ENCODE assay signal across 9 mouse cellular contexts in the genomic region with DNA sequence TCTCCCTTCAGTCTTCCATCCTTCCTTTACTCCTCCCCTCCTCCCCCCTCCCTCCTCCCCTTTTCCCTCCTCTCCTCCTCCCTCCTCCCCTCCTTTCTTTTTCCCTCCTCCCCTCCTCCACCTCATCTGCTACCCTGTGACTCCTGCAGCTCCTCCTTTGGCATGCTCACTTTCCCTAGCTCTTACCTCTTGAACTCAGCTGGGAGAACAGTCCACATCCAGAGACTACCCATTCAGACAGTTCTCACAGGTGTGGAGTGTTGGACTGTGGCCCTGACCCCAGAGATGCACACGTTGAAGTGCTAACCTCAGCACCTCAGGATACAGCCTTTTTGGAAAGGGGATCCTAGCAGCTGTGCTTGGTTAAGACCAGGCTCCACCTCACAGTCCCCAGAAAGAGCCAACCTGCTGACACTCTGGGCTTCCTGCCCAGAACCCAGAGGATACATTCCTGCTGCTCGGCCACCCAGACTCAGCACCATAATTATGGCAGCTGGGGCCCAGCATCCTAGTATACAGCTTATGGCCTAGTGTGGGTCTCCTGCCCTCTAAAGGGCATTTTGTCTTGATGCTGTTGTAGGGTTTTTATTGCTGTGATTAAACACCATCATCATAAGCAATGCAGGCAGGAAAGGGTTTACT. TPM values are rescaled to one million over a fixed set of nuclear protein-coding genes. Genes with fewer than 3 reads are reported as not detected.
DNase-seq lines count a peak whose midpoint lies in the region; ATAC-seq and TF ChIP-seq lines count a peak whose summit lies in the region.
"Had no signal": no experiment of that assay in that cellular context is flagged by ENCODE, and none has a peak within 500 bp of the region (broad histone marks: within the 10 kb centered on the region; RNA-seq: fewer than 3 reads in every experiment).

No protein-coding gene starts in this region.

- H3K9me3 ChIP-seq in lung, embryonic 14.5 days (ENCODE audit: low read depth, low read length), result no peaks in the 10 kb centered on the region
- peaks cover 5% of the 10 kb centered on the region; the same call in 1 of the 2 replicates for H3K9me3 ChIP-seq in embryonic facial prominence, embryonic 14.5 days (ENCODE audit: control insufficient read depth, low read length)
- H3K9me3 ChIP-seq in intestine, embryonic 14.5 days (ENCODE audit: control insufficient read depth, low read length), result no peaks in the 10 kb centered on the region
- peaks cover 9% of the 10 kb centered on the region; the same call in 1 of the 2 replicates for H3K9me3 ChIP-seq in limb, embryonic 13.5 days
- H3K9me3 ChIP-seq in midbrain, embryonic 16.5 days (replicated peaks; ENCODE audit: control insufficient read depth, low read length, poor library complexity, severe bottlenecking), result no peaks in the 10 kb centered on the region

- WGBS in lung, embryonic 14.5 days, result 35% methylated on average over 2 of the region's 2 CpGs
- WGBS in embryonic facial prominence, embryonic 14.5 days, result 38% methylated on average over 2 of the region's 2 CpGs
- WGBS in intestine, embryonic 14.5 days, result 32% methylated on average over 2 of the region's 2 CpGs
- 33% methylated on average over 2 of the region's 2 CpGs for WGBS in limb, embryonic 13.5 days
- WGBS in midbrain, embryonic 16.5 days, result 64% methylated on average over 2 of the region's 2 CpGs

- ATAC-seq in lung, embryonic 14.5 days (ENCODE audit: insufficient read depth), result peak; percentile 82
- peak; percentile 82 for ATAC-seq in embryonic facial prominence, embryonic 14.5 days (ENCODE audit: low read depth)
- peak; percentile 53; the same call in 1 of the 2 replicates for ATAC-seq in intestine, embryonic 14.5 days (replicated peaks; ENCODE audit: low FRiP score, low TSS enrichment, low read depth)
- peak; percentile 73 for ATAC-seq in limb, embryonic 13.5 days (ENCODE audit: low FRiP score, low read depth)
- no peak for ATAC-seq in midbrain, embryonic 16.5 days

- peak; percentile 80 for DNase-seq in lung, embryonic 14.5 days
- no peak for DNase-seq in lung, postnatal 36 days
- peak; percentile 89 for DNase-seq in embryonic facial prominence, embryonic 14.5 days (ENCODE audit: low spot score)
- DNase-seq in intestine, embryonic 14.5 days (ENCODE audit: low spot score), result peak; percentile 68
- DNase-seq in spleen, adult 18-20 months, result no peak
- DNase-seq: thymus, postnatal 4 days had no signal

- H3K27ac ChIP-seq in lung, embryonic 14.5 days (ENCODE audit: low read depth), result no peak overlapping the region
- H3K27ac ChIP-seq in embryonic facial prominence, embryonic 14.5 days (replicated peaks; ENCODE audit: low read depth, low read length), result no peak overlapping the region
- H3K27ac ChIP-seq in intestine, embryonic 14.5 days (ENCODE audit: low read depth), result no peak overlapping the region
- H3K27ac ChIP-seq in limb, embryonic 13.5 days, result no peak overlapping the region; the same call in 1 of the 2 replicates
- no peak overlapping the region for H3K27ac ChIP-seq in midbrain, embryonic 16.5 days (ENCODE audit: low read length)

- no peaks in the 10 kb centered on the region for H3K4me1 ChIP-seq in lung, embryonic 14.5 days (ENCODE audit: insufficient read depth)
- peaks cover 7% of the 10 kb centered on the region for H3K4me1 ChIP-seq in embryonic facial prominence, embryonic 14.5 days (ENCODE audit: control insufficient read depth, insufficient read depth, low read length)
- peaks cover 4% of the 10 kb centered on the region for H3K4me1 ChIP-seq in intestine, embryonic 14.5 days (replicated peaks; ENCODE audit: control insufficient read depth, insufficient read depth, low read length)
- H3K4me1 ChIP-seq in limb, embryonic 13.5 days, result peaks cover 16% of the 10 kb centered on the region
- no peaks in the 10 kb centered on the region for H3K4me1 ChIP-seq in midbrain, embryonic 16.5 days (ENCODE audit: control insufficient read depth, insufficient read depth, low read length)

- H3K4me3 ChIP-seq in lung, embryonic 14.5 days (ENCODE audit: low read depth, low read length), result no peak overlapping the region
- H3K4me3 ChIP-seq in embryonic facial prominence, embryonic 14.5 days (ENCODE audit: low read depth, low read length), result no peak overlapping the region
- no peak overlapping the region for H3K4me3 ChIP-seq in intestine, embryonic 14.5 days (ENCODE audit: low read depth, low read length)
- no peak overlapping the region for H3K4me3 ChIP-seq in limb, embryonic 13.5 days
- no peak overlapping the region for H3K4me3 ChIP-seq in midbrain, embryonic 16.5 days (ENCODE audit: low read depth, low read length)

- H3K27me3 ChIP-seq in lung, embryonic 14.5 days (ENCODE audit: insufficient read depth, low read length), result no peaks in the 10 kb centered on the region
- H3K27me3 ChIP-seq in embryonic facial prominence, embryonic 14.5 days (replicated peaks; ENCODE audit: control insufficient read depth, insufficient read depth, low read length), result no peaks in the 10 kb centered on the region
- H3K27me3 ChIP-seq in intestine, embryonic 14.5 days (replicated peaks; ENCODE audit: control insufficient read depth, insufficient read depth, low read length), result no peaks in the 10 kb centered on the region
- peaks cover 34% of the 10 kb centered on the region for H3K27me3 ChIP-seq in limb, embryonic 13.5 days
- no peaks in the 10 kb centered on the region for H3K27me3 ChIP-seq in midbrain, embryonic 16.5 days (ENCODE audit: control insufficient read depth, insufficient read depth, low read depth, low read length)

- no peak overlapping the region for H3K4me2 ChIP-seq in lung, embryonic 14.5 days
- H3K4me2 ChIP-seq in embryonic facial prominence, embryonic 14.5 days (ENCODE audit: low read depth, low read length), result no peak overlapping the region
- no peak overlapping the region for H3K4me2 ChIP-seq in intestine, embryonic 14.5 days (ENCODE audit: low read length)
- H3K4me2 ChIP-seq in limb, embryonic 13.5 days (replicated peaks), result no peak overlapping the region
- no peak overlapping the region for H3K4me2 ChIP-seq in midbrain, embryonic 16.5 days (ENCODE audit: low read length)

- no peaks in the 10 kb centered on the region for H3K36me3 ChIP-seq in lung, embryonic 14.5 days (ENCODE audit: insufficient read depth)
- H3K36me3 ChIP-seq in embryonic facial prominence, embryonic 14.5 days (ENCODE audit: control insufficient read depth, insufficient read depth, low read length), result no peaks in the 10 kb centered on the region
- H3K36me3 ChIP-seq in intestine, embryonic 14.5 days (ENCODE audit: control insufficient read depth, insufficient read depth, low read length), result no peaks in the 10 kb centered on the region
- H3K36me3 ChIP-seq in limb, embryonic 13.5 days, result no peaks in the 10 kb centered on the region
- no peaks in the 10 kb centered on the region for H3K36me3 ChIP-seq in midbrain, embryonic 16.5 days (ENCODE audit: control insufficient read depth, insufficient read depth, low read length)

- TF ChIP-seq CTCF in lung, embryonic 14.5 days (IDR thresholded peaks at IDR 0.05; ENCODE audit: low read depth), result no peak

- no peak overlapping the region for H3K9ac ChIP-seq in lung, embryonic 14.5 days
- H3K9ac ChIP-seq in embryonic facial prominence, embryonic 14.5 days (ENCODE audit: low read depth, low read length), result no peak overlapping the region
- no peak overlapping the region for H3K9ac ChIP-seq in intestine, embryonic 14.5 days (ENCODE audit: low read length)
- no peak overlapping the region for H3K9ac ChIP-seq in limb, embryonic 13.5 days
- no peak overlapping the region for H3K9ac ChIP-seq in midbrain, embryonic 16.5 days (ENCODE audit: low read depth, low read length)

RNA-seq across cellular contexts. Expression of gene Iqca, which starts 41.9 kb away (rescaled TPM):
- 0.11 and 0.14 TPM in 2 replicates for polyA plus RNA-seq in lung, embryonic 14.5 days (2014; fragmentation: Nextera tagmentation; extraction: Ambion mirVana)
- 0.73 and 1.8 TPM in 2 replicates for polyA plus RNA-seq in embryonic facial prominence, embryonic 14.5 days (2014; fragmentation: Nextera tagmentation; extraction: Ambion mirVana)
- 0.22 and 0.51 TPM in 2 replicates for polyA plus RNA-seq in intestine, embryonic 14.5 days (2014; fragmentation: Nextera tagmentation; extraction: Ambion mirVana)
- polyA plus RNA-seq in limb, embryonic 13.5 days (2015; fragmentation: Nextera tagmentation; extraction: Ambion mirVana), result 0.10 and 0.47 TPM in 2 replicates
- 0.62 and 0.85 TPM in 2 replicates for polyA plus RNA-seq in midbrain, embryonic 16.5 days (2015; fragmentation: Nextera tagmentation; extraction: Ambion mirVana)
- polyA plus RNA-seq: heart, embryonic 14.5 days had no signal

Comparison
In these comparisons a context has a peak if more than half of its experiments do, and no peak if none do; other contexts are left out.
1. DNase-seq: peak in lung, embryonic 14.5 days (single experiment), embryonic facial prominence, embryonic 14.5 days (single experiment) and intestine, embryonic 14.5 days (single experiment); none in lung, postnatal 36 days (single experiment) and spleen, adult 18-20 months (0 of 2).